Mouse (Mus musculus) cerebral cortex, adult 2 months (tissue): ENCODE measurements around the gene Alyref2.

Experiments
- WGBS: fragments of 180-500 bp; shearing (Covaris S2); methylation state at CpG from one replicate; pipeline ENCODE4 v1.1.7; 2018; 5-methylcytosine and 5-hydroxymethylcytosine counted together

Gene Alyref2

DNA sequence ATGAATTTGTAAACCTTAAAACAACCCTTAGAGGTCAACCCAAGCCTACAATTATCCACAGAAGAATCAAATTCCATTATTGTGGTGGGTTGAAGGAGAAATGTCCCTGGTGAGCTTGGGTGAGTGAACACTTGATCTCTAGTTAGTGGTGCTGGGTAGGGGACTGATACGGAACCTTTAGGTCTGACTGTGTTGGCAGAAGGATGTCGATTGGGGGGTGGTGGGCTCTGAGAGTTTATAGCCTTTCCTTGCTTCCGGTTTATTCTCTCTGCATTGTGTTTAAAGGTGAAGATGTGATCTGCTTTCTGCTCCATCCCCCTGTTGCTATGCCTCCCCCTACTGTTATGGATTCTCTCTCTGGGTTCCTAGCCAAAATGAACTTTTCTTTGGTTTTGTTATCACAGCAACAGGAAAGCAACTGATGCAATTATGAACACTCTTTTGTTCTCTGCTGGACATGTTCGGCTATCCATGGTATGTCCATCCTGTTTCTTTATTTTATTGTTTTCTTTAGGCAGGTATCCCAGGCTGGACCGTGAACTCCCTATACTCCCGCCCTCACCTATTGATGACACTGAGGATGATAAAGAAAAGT, 2.2 kb upstream of the Alyref2 start:
- WGBS = 64% methylated on average over 6 of the region's 6 CpGs

DNA sequence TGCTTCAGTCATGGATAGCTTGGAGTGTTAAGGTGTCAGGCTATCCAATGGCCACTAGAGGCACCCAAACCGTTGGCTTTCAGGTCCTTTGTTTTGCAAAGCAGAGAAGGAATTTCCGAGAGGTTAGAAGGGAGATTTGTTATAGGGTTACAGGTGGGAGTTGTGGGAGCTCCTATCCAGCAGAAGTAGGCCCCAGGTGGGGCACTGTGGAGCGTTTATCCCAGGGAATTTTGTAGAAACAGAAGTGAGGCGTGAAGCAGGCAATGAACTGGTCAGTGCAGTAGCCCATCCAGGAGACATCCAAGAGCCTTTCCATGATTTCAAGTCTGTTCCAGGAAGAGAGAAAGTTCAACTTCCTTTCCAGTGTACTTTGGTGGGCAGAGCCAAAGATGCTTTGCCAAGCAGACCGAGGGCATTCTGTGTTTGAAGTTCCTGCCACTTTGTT, 1.6 kb upstream of the Alyref2 start:
- 3% methylated on average over 5 of the region's 5 CpGs for WGBS

DNA sequence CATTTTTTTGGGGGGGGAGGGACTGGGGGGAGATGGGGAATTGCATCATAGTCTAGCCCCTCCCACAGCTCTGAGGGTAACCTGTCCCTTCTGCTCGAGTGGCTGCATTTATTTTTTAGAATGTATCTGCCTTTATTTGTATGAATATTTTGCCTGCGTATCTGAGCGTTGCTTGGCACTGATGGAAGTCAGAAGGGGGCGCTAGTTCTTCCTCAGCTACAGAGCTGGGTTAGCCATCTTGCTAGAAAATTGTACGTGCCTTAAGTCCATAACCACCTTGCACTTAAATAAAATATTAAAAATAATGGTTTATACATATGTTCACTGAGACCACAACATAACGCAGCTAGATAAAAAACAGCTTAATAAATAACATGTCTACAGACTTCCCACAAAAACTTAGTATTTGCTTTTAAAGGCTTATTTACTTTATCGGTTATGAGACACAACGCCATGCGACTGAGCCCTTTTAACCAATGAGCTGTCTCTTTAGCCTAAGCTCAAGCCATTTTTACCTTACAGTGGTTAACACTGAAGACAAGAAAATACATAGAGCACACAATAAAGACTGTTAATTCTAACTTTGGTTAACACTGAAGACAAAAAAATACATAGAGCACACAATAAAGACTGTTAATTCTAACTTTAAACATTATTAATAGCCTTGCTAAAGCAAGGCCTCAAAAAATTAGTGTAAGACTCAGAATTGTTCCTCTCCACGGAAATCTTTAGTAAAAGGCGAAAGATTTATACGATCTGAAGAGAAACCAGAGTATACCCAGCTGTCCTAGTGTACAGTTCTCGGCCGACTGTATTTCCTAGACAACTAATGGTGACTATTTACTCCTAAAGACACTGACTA, 659 bp upstream of the Alyref2 start:
- WGBS = 2% methylated on average over 14 of the region's 14 CpGs

DNA sequence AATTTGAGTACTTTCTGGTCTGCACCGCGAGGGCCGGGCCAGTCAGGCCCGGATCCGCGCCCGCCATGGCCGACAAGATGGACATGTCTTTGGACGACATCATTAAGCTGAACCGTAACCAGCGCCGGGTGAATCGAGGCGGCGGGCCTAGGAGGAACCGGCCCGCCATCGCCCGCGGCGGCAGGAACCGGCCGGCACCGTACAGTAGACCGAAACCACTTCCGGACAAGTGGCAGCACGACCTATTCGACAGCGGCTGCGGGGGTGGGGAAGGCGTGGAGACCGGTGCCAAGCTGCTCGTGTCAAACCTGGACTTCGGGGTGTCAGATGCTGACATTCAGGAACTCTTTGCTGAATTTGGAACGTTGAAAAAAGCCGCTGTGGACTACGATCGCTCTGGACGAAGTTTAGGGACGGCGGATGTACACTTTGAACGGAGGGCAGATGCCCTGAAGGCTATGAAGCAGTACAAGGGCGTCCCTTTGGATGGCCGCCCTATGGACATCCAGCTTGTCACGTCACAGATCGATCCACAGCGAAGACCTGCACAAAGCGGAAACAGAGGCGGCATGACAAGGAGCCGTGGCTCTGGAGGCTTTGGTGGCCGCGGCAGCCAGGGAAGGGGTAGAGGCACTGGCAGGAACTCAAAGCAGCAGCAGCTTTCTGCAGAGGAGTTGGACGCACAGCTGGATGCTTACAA, 464 bp downstream of the Alyref2 start:
- under 1% methylated on average over 53 of the region's 53 CpGs for WGBS

DNA sequence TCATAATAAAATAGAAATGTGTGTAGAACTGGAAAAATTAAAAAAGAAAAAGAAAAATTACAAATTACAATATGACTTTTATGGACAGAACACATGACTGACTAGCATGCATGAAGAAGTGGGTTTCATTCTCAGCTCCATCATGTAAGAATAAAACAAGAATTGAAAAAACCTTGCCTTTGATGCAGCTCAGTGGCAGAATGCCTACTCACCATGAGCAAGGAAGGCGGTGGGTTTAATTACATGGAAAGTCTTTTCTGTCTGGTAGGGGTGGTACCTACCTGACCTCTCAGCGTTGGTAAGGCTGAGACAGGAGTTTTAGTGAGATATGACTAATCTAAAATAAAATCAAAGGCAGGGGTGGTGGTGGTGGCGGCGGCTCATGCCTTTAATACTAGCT, 1.3 kb downstream of the Alyref2 start:
- 75% methylated on average over 4 of the region's 4 CpGs for WGBS

DNA sequence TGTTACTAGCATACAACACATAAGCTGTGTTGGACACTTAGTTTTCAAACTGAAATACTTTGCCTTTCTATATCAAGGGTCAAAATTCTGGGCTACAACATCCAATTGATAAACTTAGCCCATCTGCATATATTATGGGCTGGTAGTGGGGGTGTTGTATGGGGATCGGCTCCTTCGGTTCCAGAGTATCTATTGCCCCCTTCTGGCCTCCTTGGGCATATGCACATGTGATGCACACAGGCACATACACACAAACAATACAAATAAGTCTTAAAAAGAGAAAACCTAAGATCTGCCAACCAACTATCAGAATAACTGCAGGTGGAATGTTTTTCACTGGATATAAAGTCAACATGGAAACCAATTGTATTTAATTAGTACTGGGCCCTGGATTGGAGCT, 10.0 kb downstream of the Alyref2 start:
- WGBS = 90% methylated on average over 2 of the region's 2 CpGs

DNA sequence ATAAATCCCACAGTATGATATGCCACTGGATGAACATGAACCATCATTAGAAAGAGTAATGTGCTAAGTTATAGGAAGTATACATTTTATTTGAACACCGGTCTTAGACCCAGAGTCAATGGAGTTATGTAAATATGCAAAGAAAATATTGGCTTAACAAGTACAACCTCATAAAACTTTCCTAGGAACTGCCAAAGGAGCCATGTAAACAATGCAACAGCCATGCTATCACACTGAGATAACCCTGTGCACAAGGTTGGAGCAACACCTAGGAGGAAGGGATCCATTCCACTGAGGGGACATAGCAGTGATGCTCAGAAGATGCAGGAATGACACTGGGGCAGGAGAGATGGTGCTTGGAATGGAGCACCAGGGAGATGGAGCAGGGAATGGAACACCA, 10.5 kb downstream of the Alyref2 start:
- 96% methylated on average over 1 of the region's 1 CpGs for WGBS

DNA sequence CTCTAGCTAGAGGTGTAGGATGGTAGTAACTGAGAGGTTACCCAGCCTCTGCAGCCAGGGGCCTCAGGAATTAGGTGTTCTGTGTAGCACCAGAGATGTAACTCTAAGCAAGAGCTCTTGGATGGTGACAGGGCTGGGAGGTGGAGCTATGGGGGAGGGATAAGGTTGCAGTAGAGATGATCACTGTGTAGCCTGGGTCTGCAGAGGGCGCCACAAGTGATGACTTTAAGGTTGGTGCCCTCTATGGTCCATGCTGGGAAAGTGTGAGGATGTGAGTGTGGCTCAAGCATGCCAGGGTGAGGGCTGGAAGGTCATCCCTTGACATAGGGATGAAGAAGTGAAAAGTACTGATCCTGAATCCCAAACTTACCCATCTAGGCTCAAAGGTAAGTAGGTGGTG, 11.8 kb downstream of the Alyref2 start:
- WGBS = 44% methylated on average over 1 of the region's 1 CpGs

DNA sequence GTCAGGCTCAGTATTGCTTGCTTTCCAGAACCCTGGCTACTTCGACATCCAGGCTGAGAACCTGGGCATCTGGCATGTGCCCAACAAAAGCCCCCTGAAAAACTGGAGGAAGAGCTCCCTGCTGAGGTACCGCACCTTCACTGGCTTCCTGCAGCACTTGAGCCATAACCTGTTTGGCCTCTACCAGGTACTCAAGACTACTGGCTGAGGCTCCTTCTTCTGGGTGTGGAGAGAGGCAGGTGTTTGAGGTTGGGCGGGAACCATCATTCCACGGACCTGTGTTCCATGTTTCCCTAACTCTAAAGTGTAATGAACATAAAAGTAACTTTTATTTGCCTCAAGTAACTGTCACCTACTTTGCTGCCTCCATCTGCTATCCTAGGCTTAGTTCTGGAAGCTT, 12.3 kb downstream of the Alyref2 start:
- WGBS = 89% methylated on average over 4 of the region's 4 CpGs

DNA sequence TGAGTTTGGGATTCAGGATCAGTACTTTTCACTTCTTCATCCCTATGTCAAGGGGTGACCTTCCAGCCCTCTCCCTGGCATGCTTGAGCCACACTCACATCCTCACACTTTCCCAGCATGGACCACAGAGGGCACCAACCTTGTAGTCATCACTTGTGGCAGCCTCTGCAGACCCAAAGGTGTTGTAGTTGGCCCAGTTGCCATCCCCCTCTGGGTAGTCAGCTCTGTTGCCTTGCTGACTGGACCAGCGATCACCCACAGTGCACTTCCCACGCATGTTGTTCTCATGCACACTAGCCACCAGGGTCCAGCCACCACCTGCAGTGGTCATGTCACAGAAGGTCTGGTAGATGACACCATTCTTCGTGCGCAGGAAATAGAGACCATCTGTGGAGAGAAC, 28.1 kb downstream of the Alyref2 start:
- WGBS = 93% methylated on average over 4 of the region's 4 CpGs

DNA sequence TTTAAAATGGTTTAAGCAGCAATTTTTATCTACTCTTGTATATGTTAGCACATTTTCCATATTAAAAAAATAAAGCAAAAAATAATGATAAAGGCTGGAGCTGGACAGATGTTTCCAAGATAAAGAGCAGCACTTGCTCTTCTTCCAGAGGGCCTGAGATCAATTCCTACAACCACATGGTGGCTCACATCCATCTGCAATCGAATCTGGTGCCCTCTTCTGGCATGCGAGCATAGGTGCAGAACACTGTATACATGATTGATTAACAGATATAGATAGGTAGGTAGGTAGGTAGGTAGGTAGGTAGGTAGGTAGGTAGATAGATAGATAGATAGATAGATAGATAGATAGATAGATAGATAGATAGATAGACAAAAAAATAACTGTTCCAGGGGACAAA, 29.6 kb downstream of the Alyref2 start:
- 66% methylated on average over 2 of the region's 2 CpGs for WGBS

DNA sequence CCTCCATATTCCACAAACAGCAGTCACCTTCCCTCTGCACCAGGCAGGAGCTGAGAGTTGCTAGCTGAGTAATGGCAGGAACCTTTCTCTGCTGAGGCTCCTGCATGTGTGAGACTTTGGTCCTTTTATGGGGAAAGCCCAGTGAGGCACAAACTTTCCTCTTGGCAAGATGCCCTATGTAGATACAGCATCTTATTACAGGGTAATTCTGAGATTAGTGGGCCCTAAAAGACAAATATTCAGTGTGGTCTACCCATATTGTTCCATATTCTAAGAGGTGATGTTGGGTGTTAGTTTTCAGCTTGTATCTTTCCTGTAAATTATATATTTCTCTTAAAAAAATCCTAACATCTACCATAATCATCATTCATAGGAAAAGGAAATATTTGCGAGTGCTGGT, 31.9 kb downstream of the Alyref2 start, which contains the start of gene Itln1:
Gene Itln1, minus strand, starts transcription at position 101 of the 400 bp plus-strand sequence.
- WGBS = 96% methylated on average over 1 of the region's 1 CpGs

DNA sequence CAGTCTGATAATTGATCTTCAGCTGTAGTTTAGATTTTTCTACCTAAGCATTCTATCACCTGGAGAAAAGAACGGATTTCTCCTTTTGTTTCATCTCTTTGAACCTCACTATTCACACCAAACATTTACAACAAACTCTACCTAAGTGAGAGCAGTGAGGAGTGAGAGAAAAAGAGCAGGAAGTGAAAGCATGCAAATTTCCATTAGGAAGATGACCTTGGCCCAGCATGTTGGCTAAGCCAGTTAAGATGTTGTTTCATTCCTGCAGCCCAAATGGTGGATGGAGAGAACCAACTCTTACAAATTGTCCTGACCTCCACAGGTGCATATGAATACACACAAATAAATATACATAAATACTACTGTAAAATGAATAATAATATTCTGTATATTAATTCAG, 37.4 kb downstream of the Alyref2 start:
- WGBS = 89% methylated on average over 1 of the region's 1 CpGs

DNA sequence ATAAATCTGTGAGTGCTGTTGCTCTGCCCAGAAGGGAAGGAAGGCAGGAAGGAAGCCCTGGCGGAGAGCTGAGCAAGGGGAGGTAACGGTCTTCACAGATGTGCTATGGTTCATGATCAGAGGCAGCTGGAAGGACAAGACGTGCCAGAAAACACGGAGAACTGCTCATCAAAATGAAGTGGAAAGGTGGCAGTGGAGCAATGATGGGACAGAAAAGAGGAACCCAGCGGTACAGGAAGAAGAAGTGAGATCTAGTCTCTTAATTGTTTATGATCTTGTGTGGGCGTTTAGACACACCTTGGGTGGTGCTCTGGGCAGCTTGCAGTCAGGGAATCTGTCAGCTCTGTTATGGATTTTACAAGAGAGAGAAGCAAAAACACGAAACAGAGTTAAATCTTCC, 48.0 kb downstream of the Alyref2 start:
- 74% methylated on average over 7 of the region's 7 CpGs for WGBS

DNA sequence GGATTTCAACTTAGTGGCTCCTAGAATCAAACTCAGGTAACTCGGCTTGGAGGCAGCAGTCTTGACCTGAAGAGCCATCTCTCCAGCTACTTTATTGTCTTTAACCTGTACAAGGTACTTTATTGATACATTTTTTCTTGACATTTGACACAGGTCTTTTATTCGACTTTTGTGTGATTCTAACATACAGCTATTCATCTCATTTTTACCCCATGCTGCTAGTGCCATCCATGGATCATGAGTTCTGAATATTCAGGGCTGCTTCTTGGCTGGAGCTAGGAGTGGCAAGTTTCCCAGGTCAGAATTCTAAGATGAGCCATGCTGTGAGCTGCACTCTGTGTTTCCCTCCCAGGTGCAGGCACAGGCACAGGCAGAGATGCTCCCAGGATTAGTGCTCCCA, 49.0 kb downstream of the Alyref2 start:
- 82% methylated on average over 2 of the region's 2 CpGs for WGBS

DNA sequence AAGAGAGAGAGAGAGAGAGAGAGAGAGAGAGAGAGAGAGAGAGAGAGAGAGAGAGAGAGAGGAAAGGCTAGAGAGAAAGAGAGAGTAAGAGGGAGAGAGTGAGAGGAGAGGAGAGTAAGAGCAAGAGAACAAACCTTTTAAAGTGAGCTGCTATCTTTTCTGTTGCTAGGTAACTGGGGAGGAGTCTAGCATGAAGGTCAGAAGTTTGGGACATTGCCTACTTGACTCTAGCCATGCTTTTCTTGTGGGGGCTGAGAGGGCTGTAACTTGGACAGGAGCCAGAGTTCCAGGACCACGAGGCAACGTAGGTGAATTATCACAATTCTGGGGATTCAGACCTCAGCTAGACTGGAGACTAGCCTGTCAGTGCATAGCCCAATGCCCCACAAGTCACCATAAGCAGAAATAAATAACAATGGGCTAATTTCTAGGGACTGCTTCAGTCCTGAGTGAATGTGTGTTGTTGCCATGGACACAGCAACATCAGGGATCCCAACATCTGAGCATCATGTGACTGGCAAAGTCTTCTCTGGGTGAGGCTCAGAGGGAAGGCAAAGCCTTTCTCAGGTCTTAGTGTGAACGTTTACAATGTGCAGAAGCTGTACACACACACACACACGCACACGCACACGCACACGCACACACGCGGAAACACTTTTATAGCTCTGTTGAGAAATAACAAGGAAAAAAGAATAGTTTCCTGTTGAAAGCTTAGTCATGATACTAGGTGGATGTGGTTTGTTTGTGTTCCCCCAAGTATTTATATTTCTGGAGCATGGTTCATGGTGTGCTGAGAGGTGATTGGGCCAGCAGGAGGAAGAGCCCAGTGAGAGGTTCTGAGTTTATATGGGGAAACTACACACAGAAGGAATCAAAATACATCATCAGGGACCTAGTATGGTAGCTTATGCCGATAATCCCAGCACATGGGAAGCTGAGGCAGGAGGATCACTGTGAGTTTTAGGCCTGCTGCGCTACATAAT, 50.4 kb downstream of the Alyref2 start:
- WGBS = 76% methylated on average over 11 of the region's 11 CpGs
